Mouse (Mus musculus): ENCODE data around the gene Wfdc3. TPM values are rescaled to one million over a fixed set of nuclear protein-coding genes. Genes with fewer than 3 reads are reported as not detected.

Gene Wfdc3
- polyA plus RNA-seq (2016; fragmentation: Nextera tagmentation; extraction: Ambion mirVana): 0.94 and 1.2 TPM in 2 replicates

DNA sequence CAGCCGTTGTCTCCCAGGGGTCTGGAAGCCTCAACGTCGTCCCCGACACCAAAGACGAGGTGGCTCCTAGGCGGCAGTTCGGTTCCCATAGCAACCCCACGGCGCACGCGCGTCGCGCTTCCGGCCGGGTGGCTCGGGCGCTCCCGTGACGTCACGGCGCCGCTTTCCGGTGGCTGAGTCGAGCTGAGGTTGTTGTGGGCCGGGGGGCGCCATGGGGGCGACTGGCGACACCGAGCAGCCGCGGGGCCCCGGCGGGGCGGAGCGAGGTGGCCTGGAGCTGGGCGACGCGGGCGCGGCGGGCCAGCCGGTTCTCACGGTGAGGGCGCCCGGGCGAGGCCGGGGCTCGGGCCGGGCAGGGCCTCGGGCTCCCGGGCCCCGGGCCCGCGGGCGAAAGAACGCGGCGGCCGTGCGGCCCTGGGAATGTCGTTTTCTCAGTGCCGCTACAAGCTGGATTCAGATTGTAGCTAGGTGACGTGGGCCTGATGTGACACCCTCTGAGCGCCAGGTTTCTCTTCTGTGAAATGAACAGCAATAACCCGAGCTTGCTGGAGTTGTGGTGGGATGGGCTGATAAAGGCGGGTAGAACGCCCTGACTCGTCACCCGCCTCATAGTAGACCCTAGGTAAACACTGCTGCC is at the start of gene Wfdc3, which contains the start of gene Dnttip1:
Wfdc3 (minus strand) TSS at position 89 of the 637 bp plus-strand sequence.
Dnttip1 (plus strand) TSS at position 141 of the 637 bp plus-strand sequence.
- DNase-seq (ENCODE audit: low spot score): peak; percentile 94
- no peaks in the 10 kb centered on the region for H3K9me3 ChIP-seq (replicated peaks)
- 1% methylated on average over 70 of the region's 70 CpGs for WGBS
- H3K4me3 ChIP-seq: peak within 1 kb of the TSS; percentile 92
- H3K36me3 ChIP-seq: peaks cover 37% of the 10 kb centered on the region
- peaks cover 29% of the 10 kb centered on the region for H3K4me1 ChIP-seq
- peak within 1 kb of the TSS; percentile 93 for H3K27ac ChIP-seq (replicated peaks)
- H3K27me3 ChIP-seq (ENCODE audit: low read depth, poor library complexity, severe bottlenecking): peaks cover 4% of the 10 kb centered on the region

DNA sequence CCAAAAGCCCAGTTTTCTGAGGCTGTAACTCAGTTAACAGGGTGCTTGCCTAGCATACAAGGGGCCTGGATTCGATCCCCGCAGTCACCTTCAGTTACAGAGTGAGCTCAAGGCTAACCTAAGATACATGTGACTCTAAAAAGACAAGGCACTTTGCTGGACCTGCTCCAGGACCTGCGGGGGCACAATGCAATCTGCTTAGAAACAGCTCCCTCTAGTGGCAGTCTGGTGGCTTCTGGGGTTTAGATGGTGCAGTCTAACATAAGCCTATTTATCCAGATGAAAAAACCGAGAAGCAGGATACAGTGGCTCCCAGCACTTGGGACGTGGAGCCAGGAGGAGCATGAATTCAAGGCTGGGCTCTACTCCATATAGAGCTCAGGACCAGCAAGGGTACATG is 48.6 kb upstream of the Wfdc3 start:
- WGBS: 42% methylated on average over 5 of the region's 5 CpGs
- peaks cover 89% of the 10 kb centered on the region for H3K36me3 ChIP-seq
- no peak overlapping the region for H3K4me3 ChIP-seq
- no peaks in the 10 kb centered on the region for H3K4me1 ChIP-seq
- DNase-seq (ENCODE audit: low spot score): peak; percentile 76
- no peak overlapping the region for H3K27ac ChIP-seq (replicated peaks)
- no peaks in the 10 kb centered on the region for H3K9me3 ChIP-seq (replicated peaks)
- no peaks in the 10 kb centered on the region for H3K27me3 ChIP-seq (ENCODE audit: low read depth, poor library complexity, severe bottlenecking)

- H3K27me3 ChIP-seq (ENCODE audit: low read depth, poor library complexity, severe bottlenecking): no peaks in the 10 kb centered on the region
- peaks cover 88% of the 10 kb centered on the region for H3K36me3 ChIP-seq
- no peaks in the 10 kb centered on the region for H3K9me3 ChIP-seq (replicated peaks)
- H3K4me1 ChIP-seq: peaks cover 3% of the 10 kb centered on the region; the same call in 1 of the 2 replicates
- WGBS: 86% methylated on average over 2 of the region's 2 CpGs
- H3K4me3 ChIP-seq: no peak overlapping the region
- DNase-seq (ENCODE audit: low spot score): no peak
- no peak overlapping the region for H3K27ac ChIP-seq (replicated peaks)
Measured at GRCm38 (mm10) chr2:164793772-164794171, 48.0 kb upstream of the Wfdc3 start.

DNA sequence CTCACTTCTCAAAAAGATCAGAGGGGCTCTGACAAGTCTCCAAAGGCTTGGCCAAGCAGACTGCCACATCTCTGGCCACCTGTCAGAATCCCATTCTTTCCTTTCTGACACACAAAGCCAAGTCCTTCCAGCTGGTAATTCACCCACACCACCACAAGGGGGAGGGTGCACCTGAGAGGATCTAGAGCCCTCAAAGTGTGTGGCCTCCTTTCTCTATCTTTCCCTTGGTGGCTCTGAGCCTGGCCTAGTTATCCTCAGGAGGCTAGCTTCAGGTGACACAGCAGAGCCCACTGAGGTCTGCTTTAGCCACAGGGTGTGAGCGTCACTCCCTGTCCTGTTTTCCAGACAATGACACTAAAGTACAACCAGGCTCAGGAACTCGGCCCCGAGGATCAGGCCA is 47.5 kb upstream of the Wfdc3 start:
- Histone ChIP-seq H3K36me3 (peaks cover 88% of the 10 kb centered on the region), H3K9me3 (replicated peaks) (no peaks in the 10 kb centered on the region), H3K27ac (replicated peaks) (no peak overlapping the region), H3K27me3 (ENCODE audit: low read depth, poor library complexity, severe bottlenecking) (no peaks in the 10 kb centered on the region), H3K4me3 (no peak overlapping the region), H3K4me1 (peaks cover 7% of the 10 kb centered on the region; the same call in 1 of the 2 replicates)
- WGBS: 96% methylated on average over 3 of the region's 3 CpGs
- peak; percentile 44 for DNase-seq (ENCODE audit: low spot score)

- Histone ChIP-seq H3K4me1 (peaks cover 8% of the 10 kb centered on the region; the same call in 1 of the 2 replicates), H3K27me3 (ENCODE audit: low read depth, poor library complexity, severe bottlenecking) (no peaks in the 10 kb centered on the region), H3K36me3 (peaks cover 83% of the 10 kb centered on the region), H3K27ac (replicated peaks) (no peak overlapping the region), H3K9me3 (replicated peaks) (no peaks in the 10 kb centered on the region), H3K4me3 (no peak overlapping the region)
- no peak for DNase-seq (ENCODE audit: low spot score)
- WGBS: 94% methylated on average over 12 of the region's 12 CpGs
Measured at GRCm38 (mm10) chr2:164792400-164793190, 46.9 kb upstream of the Wfdc3 start.

DNA sequence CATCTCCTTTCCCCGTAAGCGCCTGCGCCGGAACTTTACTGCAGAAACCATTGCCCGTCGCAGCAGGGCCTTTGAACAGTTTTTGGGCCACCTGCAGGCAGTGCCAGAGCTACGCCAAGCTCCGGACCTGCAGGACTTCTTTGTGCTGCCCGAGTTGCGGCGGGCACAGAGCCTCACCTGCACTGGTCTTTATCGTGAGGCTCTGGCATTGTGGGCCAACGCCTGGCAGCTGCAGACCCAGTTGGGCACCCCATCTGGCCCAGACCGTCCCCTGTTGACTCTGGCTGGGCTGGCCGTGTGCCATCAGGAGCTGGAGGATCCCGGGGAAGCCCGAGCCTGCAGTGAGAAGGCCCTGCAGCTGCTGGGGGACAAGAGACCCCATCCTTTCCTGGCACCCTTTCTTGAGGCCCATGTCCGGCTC is 46.1 kb upstream of the Wfdc3 start:
- no peak overlapping the region for H3K4me3 ChIP-seq
- no peaks in the 10 kb centered on the region for H3K9me3 ChIP-seq (replicated peaks)
- H3K27me3 ChIP-seq (ENCODE audit: low read depth, poor library complexity, severe bottlenecking): peaks cover 4% of the 10 kb centered on the region; the same call in 1 of the 2 replicates
- H3K4me1 ChIP-seq: peaks cover 11% of the 10 kb centered on the region
- no peak overlapping the region for H3K27ac ChIP-seq (replicated peaks)
- DNase-seq (ENCODE audit: low spot score): no peak
- peaks cover 77% of the 10 kb centered on the region for H3K36me3 ChIP-seq
- 96% methylated on average over 18 of the region's 18 CpGs for WGBS

DNA sequence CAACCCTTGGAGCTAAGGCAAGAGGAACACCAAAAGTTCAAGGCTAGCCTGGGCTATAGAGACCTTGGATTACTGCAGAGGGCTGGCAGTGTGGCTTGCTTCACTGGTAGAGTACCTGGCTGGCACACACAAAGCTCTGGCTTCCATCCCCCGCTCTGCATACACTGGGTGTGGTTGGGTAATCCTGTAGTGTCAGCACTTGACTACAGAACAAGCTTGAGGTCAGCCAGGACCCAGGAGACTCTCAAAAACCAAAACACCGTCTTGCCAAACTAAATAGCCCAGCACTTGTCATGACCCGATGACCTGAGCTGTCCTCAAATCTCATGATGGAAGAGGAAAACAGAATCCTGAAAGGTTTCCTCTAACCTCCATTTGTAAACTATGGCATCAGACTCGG is 44.7 kb upstream of the Wfdc3 start:
- Histone ChIP-seq H3K27me3 (ENCODE audit: low read depth, poor library complexity, severe bottlenecking) (peaks cover 8% of the 10 kb centered on the region; the same call in 1 of the 2 replicates), H3K27ac (replicated peaks) (no peak overlapping the region), H3K36me3 (peaks cover 63% of the 10 kb centered on the region), H3K9me3 (replicated peaks) (no peaks in the 10 kb centered on the region), H3K4me1 (peaks cover 24% of the 10 kb centered on the region), H3K4me3 (no peak overlapping the region)
- WGBS: 83% methylated on average over 4 of the region's 4 CpGs
- DNase-seq (ENCODE audit: low spot score): no peak

DNA sequence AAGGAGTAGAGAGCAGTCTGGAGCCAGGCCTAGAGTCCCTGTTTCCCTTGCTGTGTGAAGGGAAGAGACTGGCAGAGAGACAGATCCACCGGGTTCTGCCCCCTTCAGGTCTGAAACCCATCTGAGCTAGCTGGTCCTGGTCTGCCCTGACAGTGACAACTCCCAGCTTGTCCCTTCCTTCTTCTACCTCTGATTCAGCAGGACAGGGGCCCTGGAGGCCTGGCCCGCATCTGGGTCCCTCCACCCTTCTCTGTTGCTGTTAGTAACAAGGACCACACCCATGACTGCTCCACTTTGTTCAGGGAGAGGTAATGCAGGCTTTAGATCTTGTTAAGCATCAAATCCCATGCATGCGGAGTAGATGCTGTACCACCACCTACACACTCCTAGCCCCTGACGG is 42.7 kb upstream of the Wfdc3 start:
- 66% methylated on average over 4 of the region's 4 CpGs for WGBS
- peaks cover 13% of the 10 kb centered on the region; the same call in 1 of the 2 replicates for H3K27me3 ChIP-seq (ENCODE audit: low read depth, poor library complexity, severe bottlenecking)
- no peak for DNase-seq (ENCODE audit: low spot score)

GRCm38 (mm10) chr2:164787779-164788178 is 42.0 kb upstream of the Wfdc3 start:
- H3K27ac ChIP-seq (replicated peaks): no peak overlapping the region
- 85% methylated on average over 10 of the region's 10 CpGs for WGBS
- H3K36me3 ChIP-seq: peaks cover 41% of the 10 kb centered on the region
- H3K27me3 ChIP-seq (ENCODE audit: low read depth, poor library complexity, severe bottlenecking): peaks cover 13% of the 10 kb centered on the region; the same call in 1 of the 2 replicates
- no peaks in the 10 kb centered on the region for H3K9me3 ChIP-seq (replicated peaks)
- H3K4me3 ChIP-seq: no peak overlapping the region
- DNase-seq (ENCODE audit: low spot score): no peak
- peaks cover 34% of the 10 kb centered on the region for H3K4me1 ChIP-seq

More for the DNA sequence above, 42.7 kb upstream of the Wfdc3 start:
- Histone ChIP-seq H3K9me3 (replicated peaks) (no peaks in the 10 kb centered on the region), H3K4me1 (peaks cover 34% of the 10 kb centered on the region), H3K27ac (replicated peaks) (no peak overlapping the region), H3K4me3 (no peak overlapping the region), H3K36me3 (peaks cover 47% of the 10 kb centered on the region)

- Histone ChIP-seq H3K4me3 (peak overlapping the region; percentile 77; the same call in 1 of the 2 replicates), H3K27me3 (ENCODE audit: low read depth, poor library complexity, severe bottlenecking) (peaks cover 13% of the 10 kb centered on the region; the same call in 1 of the 2 replicates), H3K27ac (replicated peaks) (no peak overlapping the region), H3K4me1 (peaks cover 34% of the 10 kb centered on the region), H3K9me3 (replicated peaks) (no peaks in the 10 kb centered on the region), H3K36me3 (peaks cover 33% of the 10 kb centered on the region)
- WGBS: 91% methylated on average over 3 of the region's 3 CpGs
- DNase-seq (ENCODE audit: low spot score): no peak
Measured at GRCm38 (mm10) chr2:164787032-164787431, 41.3 kb upstream of the Wfdc3 start.

GRCm38 (mm10) chr2:164786388-164786885 is 40.7 kb upstream of the Wfdc3 start:
- H3K27me3 ChIP-seq (ENCODE audit: low read depth, poor library complexity, severe bottlenecking): peaks cover 13% of the 10 kb centered on the region; the same call in 1 of the 2 replicates
- H3K36me3 ChIP-seq: peaks cover 27% of the 10 kb centered on the region
- no peak for DNase-seq (ENCODE audit: low spot score)
- peak overlapping the region; percentile 88 for H3K27ac ChIP-seq (replicated peaks)
- peaks cover 34% of the 10 kb centered on the region for H3K4me1 ChIP-seq
- WGBS: 14% methylated on average over 15 of the region's 15 CpGs
- peak overlapping the region; percentile 77 for H3K4me3 ChIP-seq
- H3K9me3 ChIP-seq (replicated peaks): no peaks in the 10 kb centered on the region

- Histone ChIP-seq H3K4me1 (peaks cover 34% of the 10 kb centered on the region), H3K27me3 (ENCODE audit: low read depth, poor library complexity, severe bottlenecking) (peaks cover 13% of the 10 kb centered on the region; the same call in 1 of the 2 replicates), H3K4me3 (peak within 1 kb of the TSS; percentile 77), H3K36me3 (peaks cover 20% of the 10 kb centered on the region), H3K27ac (replicated peaks) (peak within 1 kb of the TSS; percentile 88), H3K9me3 (replicated peaks) (no peaks in the 10 kb centered on the region)
- DNase-seq (ENCODE audit: low spot score): peak; percentile 87
- under 1% methylated on average over 89 of the region's 89 CpGs for WGBS
Measured at GRCm38 (mm10) chr2:164785481-164786387, 40.0 kb upstream of the Wfdc3 start, which contains the start of gene Snx21. Gene Snx21, plus strand, starts transcription at chr2:164785823.

Data from midbrain, embryonic 10.5 days (tissue).